Comparison of ENCODE assay signal across 14 mouse cellular contexts in genomic region chr12:4872983-4873477, GRCm38 (mm10). TPM values are rescaled to one million over a fixed set of nuclear protein-coding genes. Genes with fewer than 3 reads are reported as not detected.
DNase-seq lines count a peak whose midpoint lies in the region; ATAC-seq and TF ChIP-seq lines count a peak whose summit lies in the region.
"Had no signal": no experiment of that assay in that cellular context is flagged by ENCODE, and none has a peak within 500 bp of the region (broad histone marks: within the 10 kb centered on the region; RNA-seq: fewer than 3 reads in every experiment).

No protein-coding gene starts in this region.

- H3K9me3 ChIP-seq in heart, embryonic 11.5 days (replicated peaks; ENCODE audit: control insufficient read depth, low read length): no peaks in the 10 kb centered on the region
- H3K9me3 ChIP-seq in G1E (replicated peaks): no peaks in the 10 kb centered on the region
- H3K9me3 ChIP-seq in limb, embryonic 10.5 days (replicated peaks): no peaks in the 10 kb centered on the region
- H3K9me3 ChIP-seq: midbrain, embryonic 12.5 days had no signal

- H3K36me3 ChIP-seq in heart, embryonic 11.5 days (ENCODE audit: control insufficient read depth, insufficient read depth, low read length): no peaks in the 10 kb centered on the region
- H3K36me3 ChIP-seq in G1E (replicated peaks): peaks cover 52% of the 10 kb centered on the region
- no peaks in the 10 kb centered on the region for H3K36me3 ChIP-seq in limb, embryonic 10.5 days
- H3K36me3 ChIP-seq: midbrain, embryonic 12.5 days had no signal

- peak overlapping the region; percentile 42 for H3K4me3 ChIP-seq in heart, embryonic 11.5 days (ENCODE audit: low read depth, low read length)
- H3K4me3 ChIP-seq in G1E (ENCODE audit: low read depth, low read length): peak overlapping the region; percentile 79
- H3K4me3 ChIP-seq in limb, embryonic 10.5 days: no peak overlapping the region

- WGBS in heart, embryonic 11.5 days (ENCODE audit: insufficient replicate concordance): 39% methylated on average over 5 of the region's 5 CpGs
- WGBS in limb, embryonic 10.5 days: 76% methylated on average over 5 of the region's 5 CpGs

- H3K4me1 ChIP-seq in heart, embryonic 11.5 days (ENCODE audit: control insufficient read depth, insufficient read depth, low read length): peaks cover 22% of the 10 kb centered on the region; the same call in 1 of the 2 replicates
- H3K4me1 ChIP-seq in G1E (ENCODE audit: insufficient read depth, low read depth, low read length): peaks cover 84% of the 10 kb centered on the region
- H3K4me1 ChIP-seq in limb, embryonic 10.5 days: peaks cover 10% of the 10 kb centered on the region

- TF ChIP-seq CTCF in G1E (IDR thresholded peaks at IDR 0.05; ENCODE audit: low read depth, low read length): no peak

- H3K27me3 ChIP-seq in heart, embryonic 11.5 days (ENCODE audit: control insufficient read depth, insufficient read depth, low read length): no peaks in the 10 kb centered on the region
- no peaks in the 10 kb centered on the region for H3K27me3 ChIP-seq in G1E (ENCODE audit: insufficient read depth, low read length)
- H3K27me3 ChIP-seq in limb, embryonic 10.5 days (ENCODE audit: low read depth, poor library complexity, severe bottlenecking): peaks cover 16% of the 10 kb centered on the region

- ATAC-seq in heart, embryonic 11.5 days (replicated peaks; ENCODE audit: insufficient number of reproducible peaks, low FRiP score, low TSS enrichment): peak; percentile 69
- peak; percentile 73 for ATAC-seq in G1E (ENCODE audit: extremely low read depth, insufficient number of reproducible peaks, low FRiP score, poor library complexity, severe bottlenecking)
- ATAC-seq in erythroblast, adult 5-6 weeks (replicated peaks; ENCODE audit: low FRiP score, poor library complexity, severe bottlenecking): peak; percentile 72
- 0 out of 2 replicates have a peak, but pooled peaks have one; percentile 35 for ATAC-seq in megakaryocyte, adult 5-6 weeks (ENCODE audit: poor library complexity, severe bottlenecking)

- H3K4me2 ChIP-seq in heart, embryonic 11.5 days: peak overlapping the region; percentile 79

- peak overlapping the region; percentile 84 for H3K27ac ChIP-seq in heart, embryonic 11.5 days (ENCODE audit: low read depth, low read length)
- no peak overlapping the region for H3K27ac ChIP-seq in limb, embryonic 10.5 days
- H3K27ac ChIP-seq: hindbrain, embryonic 14.5 days; midbrain, embryonic 12.5 days had no signal

- intact Hi-C loops in heart, postnatal 10 days (cut with DNase I): no loop called here

- peak overlapping the region; percentile 72 for H3K9ac ChIP-seq in heart, embryonic 11.5 days (ENCODE audit: low read depth, low read length)
- H3K9ac ChIP-seq: hindbrain, embryonic 14.5 days had no signal

- no peak for DNase-seq in heart, postnatal 10 days
- DNase-seq in G1E (ENCODE audit: low spot score): peak; percentile 56
- DNase-seq in right cerebral cortex, postnatal 36 days (ENCODE audit: low spot score in 2 of 2): no peak
- no peak for DNase-seq in urinary bladder, adult 18-20 months (ENCODE audit: low spot score in 2 of 2)
- DNase-seq in limb, embryonic 10.5 days (ENCODE audit: low spot score): no peak
- DNase-seq: kidney, adult 8-10 months; lung, adult 2 months; right cerebral cortex, postnatal 4 days; thymus, adult 18-20 months had no signal

RNA-seq across cellular contexts. Expression of gene Mfsd2b, which starts 1.1 kb away (rescaled TPM):
- polyA plus RNA-seq in heart, embryonic 11.5 days (2014; fragmentation: Nextera tagmentation; extraction: Ambion mirVana): 12.7 and 14.8 TPM in 2 replicates
- 1 to 10 TPM in 1 of 2 experiments, under 1 TPM in 1; 0.64 to 2.0 TPM for total RNA-seq in heart, postnatal 10 days (2021)
- 174 and 182 TPM in 2 replicates for total RNA-seq in G1E (2014; fragmentation: Nextera tagmentation)
- 72.0 and 77.5 TPM in 2 replicates for total RNA-seq in G1E (2017)
- polyA plus RNA-seq in G1E (2012): 120 and 159 TPM in 2 replicates
- 137 and 176 TPM in 2 replicates for total RNA-seq in erythroblast, adult 5-6 weeks (2015; ENCODE audit: low replicate concordance)
- 199 and 226 TPM in 2 replicates for total RNA-seq in erythroblast, adult 5-6 weeks (2017; ENCODE audit: low replicate concordance)
- 0.40 and 3.2 TPM in 2 replicates for total RNA-seq in megakaryocyte, adult 5-6 weeks (2015)
- total RNA-seq in megakaryocyte, adult 5-6 weeks (2017): 0.81 and 1.2 TPM in 2 replicates
- polyA plus RNA-seq in limb, embryonic 10.5 days (2016; fragmentation: Nextera tagmentation; extraction: Ambion mirVana): 4.4 and 4.5 TPM in 2 replicates

RNA-seq across cellular contexts. Expression of gene Wdcp, which starts 29.9 kb away (rescaled TPM):
- polyA plus RNA-seq in heart, embryonic 11.5 days (2014; fragmentation: Nextera tagmentation; extraction: Ambion mirVana): 14.3 and 17.1 TPM in 2 replicates
- total RNA-seq in heart, postnatal 10 days (2021): 1 to 10 TPM; 8.7 to 9.1 TPM
- total RNA-seq in G1E (2014; fragmentation: Nextera tagmentation) (12.2 and 12.6 TPM in 2 replicates), G1E (2017) (12.3 and 14.3 TPM in 2 replicates)
- polyA plus RNA-seq in G1E (2012): 1.6 and 2.1 TPM in 2 replicates
- total RNA-seq in erythroblast, adult 5-6 weeks (2015; ENCODE audit: low replicate concordance): 0.19 and 1.9 TPM in 2 replicates
- 1.1 and 1.2 TPM in 2 replicates for total RNA-seq in erythroblast, adult 5-6 weeks (2017; ENCODE audit: low replicate concordance)
- 17.6 and 24.2 TPM in 2 replicates for total RNA-seq in megakaryocyte, adult 5-6 weeks (2015)
- total RNA-seq in megakaryocyte, adult 5-6 weeks (2017): 4.3 and 12.0 TPM in 2 replicates
- 23.9 and 26.9 TPM in 2 replicates for polyA plus RNA-seq in limb, embryonic 10.5 days (2016; fragmentation: Nextera tagmentation; extraction: Ambion mirVana)

RNA-seq across cellular contexts. Expression of gene Fkbp1b, which starts 31.6 kb away (rescaled TPM):
- 7.9 and 11.5 TPM in 2 replicates for polyA plus RNA-seq in heart, embryonic 11.5 days (2014; fragmentation: Nextera tagmentation; extraction: Ambion mirVana)
- total RNA-seq in heart, postnatal 10 days (2021): 1 to 10 TPM; 3.6 to 4.0 TPM
- 7.8 and 10.2 TPM in 2 replicates for total RNA-seq in G1E (2014; fragmentation: Nextera tagmentation)
- total RNA-seq in G1E (2017): 8.0 and 9.9 TPM in 2 replicates
- 9.6 and 14.0 TPM in 2 replicates for polyA plus RNA-seq in G1E (2012)
- total RNA-seq in erythroblast, adult 5-6 weeks (2015; ENCODE audit: low replicate concordance): not detected in 2 replicates
- total RNA-seq in erythroblast, adult 5-6 weeks (2017; ENCODE audit: low replicate concordance): 2.1 and 3.9 TPM in 2 replicates
- total RNA-seq in megakaryocyte, adult 5-6 weeks (2015): 58.3 and 64.7 TPM in 2 replicates
- total RNA-seq in megakaryocyte, adult 5-6 weeks (2017): 40.8 and 49.7 TPM in 2 replicates
- 5.6 and 7.9 TPM in 2 replicates for polyA plus RNA-seq in limb, embryonic 10.5 days (2016; fragmentation: Nextera tagmentation; extraction: Ambion mirVana)

RNA-seq across cellular contexts. Expression of gene Ubxn2a, which starts 34.5 kb away (rescaled TPM):
- polyA plus RNA-seq in heart, embryonic 11.5 days (2014; fragmentation: Nextera tagmentation; extraction: Ambion mirVana): 30.6 TPM in 2 replicates
- total RNA-seq in heart, postnatal 10 days (2021): 10 to 100 TPM; 49.3 to 54.5 TPM
- total RNA-seq in G1E (2014; fragmentation: Nextera tagmentation) (58.3 and 65.4 TPM in 2 replicates), G1E (2017) (73.9 and 75.5 TPM in 2 replicates)
- polyA plus RNA-seq in G1E (2012): 14.3 and 22.6 TPM in 2 replicates
- total RNA-seq in erythroblast, adult 5-6 weeks (2015; ENCODE audit: low replicate concordance): 15.9 and 20.9 TPM in 2 replicates
- 30.9 and 40.6 TPM in 2 replicates for total RNA-seq in erythroblast, adult 5-6 weeks (2017; ENCODE audit: low replicate concordance)
- total RNA-seq in megakaryocyte, adult 5-6 weeks (2015): 9.1 and 10.9 TPM in 2 replicates
- total RNA-seq in megakaryocyte, adult 5-6 weeks (2017): 18.6 and 22.8 TPM in 2 replicates
- polyA plus RNA-seq in limb, embryonic 10.5 days (2016; fragmentation: Nextera tagmentation; extraction: Ambion mirVana): 20.2 and 23.7 TPM in 2 replicates

RNA-seq across cellular contexts. Expression of gene Atad2b, which starts 44.1 kb away (rescaled TPM):
- 11.1 and 12.8 TPM in 2 replicates for polyA plus RNA-seq in heart, embryonic 11.5 days (2014; fragmentation: Nextera tagmentation; extraction: Ambion mirVana)
- 10 to 100 TPM; 25.6 to 30.0 TPM for total RNA-seq in heart, postnatal 10 days (2021)
- total RNA-seq in G1E (2014; fragmentation: Nextera tagmentation) (113 and 123 TPM in 2 replicates), G1E (2017) (44.4 and 54.5 TPM in 2 replicates)
- polyA plus RNA-seq in G1E (2012): 28.5 and 39.1 TPM in 2 replicates
- 46.8 and 70.3 TPM in 2 replicates for total RNA-seq in erythroblast, adult 5-6 weeks (2015; ENCODE audit: low replicate concordance)
- total RNA-seq in erythroblast, adult 5-6 weeks (2017; ENCODE audit: low replicate concordance): 59.0 and 63.4 TPM in 2 replicates
- total RNA-seq in megakaryocyte, adult 5-6 weeks (2015): 79.0 and 90.2 TPM in 2 replicates
- total RNA-seq in megakaryocyte, adult 5-6 weeks (2017): 56.8 and 63.5 TPM in 2 replicates
- 11.1 and 13.5 TPM in 2 replicates for polyA plus RNA-seq in limb, embryonic 10.5 days (2016; fragmentation: Nextera tagmentation; extraction: Ambion mirVana)

Comparison
In these comparisons a context has a peak if more than half of its experiments do, and no peak if none do; other contexts are left out.
1. RNA of gene Mfsd2b, which starts 1.1 kb away (total RNA-seq): 137 to 226 TPM in erythroblast, adult 5-6 weeks and 72.0 to 182 TPM in G1E; 0.64 to 2.0 TPM in heart, postnatal 10 days and 0.40 to 3.2 TPM in megakaryocyte, adult 5-6 weeks; every median in the first group is over 10 times any median in the second.
2. Peak in every context shown above with its lines, with median percentiles within 50 percentile points of each other: ATAC-seq.